Mouse (Mus musculus) mesoderm, embryonic 11.5 days (tissue): ENCODE data around the gene Myo1a.
"Not testable (repeated sequence)": the region's sequence is repeated elsewhere in the genome, so short reads cannot be mapped to it uniquely, and the experiment has no call there.

Experiments
- DNase-seq: peaks from one replicate; pipeline ENCODE4 v3.0.0-alpha.2; 2012; ENCODE audit warnings: low read depth, low spot score

Gene Myo1a

DNA sequence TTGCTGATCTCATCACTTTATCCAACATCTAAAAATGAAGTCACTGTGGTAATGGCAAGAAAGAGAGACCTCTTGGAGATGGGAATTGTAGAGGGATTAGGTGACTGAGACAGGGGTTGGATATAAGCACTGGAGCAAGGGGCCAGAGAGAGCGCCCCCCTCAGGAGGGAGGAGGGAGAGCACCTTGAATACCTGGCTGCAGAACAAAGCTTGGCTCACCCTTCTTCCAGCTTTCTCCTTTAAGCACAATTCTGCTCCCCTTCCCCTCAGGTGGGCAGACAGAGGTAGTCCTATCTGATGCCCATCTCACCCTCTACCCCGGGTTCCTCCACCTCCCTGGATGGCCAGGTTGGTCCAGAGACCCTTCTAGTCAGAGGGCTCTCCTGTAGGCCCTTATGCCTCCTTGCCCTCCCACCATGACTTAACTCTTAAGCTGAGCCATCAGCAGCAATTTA lies at the start of gene Myo1a:
Gene Myo1a (plus strand): TSS at position 405 of the 455 bp plus-strand sequence.
- DNase-seq: no peak

DNA sequence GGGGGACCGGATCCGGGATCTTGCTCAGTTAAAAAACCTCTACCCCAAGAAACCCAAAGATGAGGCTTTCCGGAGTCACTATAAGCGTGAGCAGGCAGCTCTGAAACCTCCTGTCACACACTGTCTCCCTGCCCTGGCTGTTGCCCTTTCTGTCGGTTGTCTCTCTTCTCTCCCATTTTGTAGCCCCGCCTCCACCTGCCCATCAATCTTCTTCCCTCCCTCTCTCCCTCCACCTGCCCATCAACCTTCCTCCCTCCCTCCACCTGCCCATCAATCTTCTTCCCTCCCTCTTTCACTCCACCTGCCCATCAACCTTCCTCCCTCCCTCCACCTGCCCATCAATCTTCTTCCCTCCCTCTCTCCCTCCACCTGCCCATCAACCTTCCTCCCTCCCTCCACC lies 47.4 kb upstream of the Myo1a start:
- not testable (repeated sequence) for DNase-seq

GRCm38 (mm10) chr10:127658076-127658475 lies 46.9 kb upstream of the Myo1a start:
- DNase-seq: no peak

- DNase-seq: no peak
Observed at GRCm38 (mm10) chr10:127659551-127659950, 45.4 kb upstream of the Myo1a start.

DNA sequence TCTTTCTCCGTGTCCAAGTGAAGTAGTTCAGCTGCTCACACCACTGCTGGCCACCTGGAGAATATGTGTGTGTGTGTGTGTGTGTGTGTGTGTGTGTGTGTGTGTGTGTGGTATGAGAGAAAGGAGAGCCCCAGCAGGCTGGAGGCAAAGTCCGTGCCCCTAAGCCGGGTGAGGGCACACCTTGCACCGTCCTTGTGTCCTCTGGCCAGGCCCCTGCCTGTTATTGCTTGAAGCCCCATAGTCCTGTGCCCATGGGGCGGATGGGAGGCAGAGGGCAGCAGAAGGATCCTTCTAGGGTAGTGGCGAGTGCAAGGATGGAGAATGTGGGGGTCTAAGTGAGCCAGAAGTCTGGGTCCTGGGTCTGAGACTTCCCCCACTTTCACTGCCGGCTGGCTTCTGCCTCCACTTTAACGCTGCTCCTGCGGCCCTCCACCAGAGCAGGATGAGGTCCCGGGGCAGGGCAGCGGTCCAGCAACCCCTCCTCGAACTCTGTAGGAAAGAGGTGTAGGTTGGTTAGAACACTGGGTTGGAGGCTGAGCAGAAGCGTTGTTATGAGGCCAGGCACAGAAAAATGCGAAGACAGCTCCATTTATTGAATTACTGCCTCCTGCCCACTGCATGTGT lies 43.6 kb upstream of the Myo1a start:
- DNase-seq: no peak

GRCm38 (mm10) chr10:127661915-127662663 lies 42.9 kb upstream of the Myo1a start:
- no peak for DNase-seq

DNA sequence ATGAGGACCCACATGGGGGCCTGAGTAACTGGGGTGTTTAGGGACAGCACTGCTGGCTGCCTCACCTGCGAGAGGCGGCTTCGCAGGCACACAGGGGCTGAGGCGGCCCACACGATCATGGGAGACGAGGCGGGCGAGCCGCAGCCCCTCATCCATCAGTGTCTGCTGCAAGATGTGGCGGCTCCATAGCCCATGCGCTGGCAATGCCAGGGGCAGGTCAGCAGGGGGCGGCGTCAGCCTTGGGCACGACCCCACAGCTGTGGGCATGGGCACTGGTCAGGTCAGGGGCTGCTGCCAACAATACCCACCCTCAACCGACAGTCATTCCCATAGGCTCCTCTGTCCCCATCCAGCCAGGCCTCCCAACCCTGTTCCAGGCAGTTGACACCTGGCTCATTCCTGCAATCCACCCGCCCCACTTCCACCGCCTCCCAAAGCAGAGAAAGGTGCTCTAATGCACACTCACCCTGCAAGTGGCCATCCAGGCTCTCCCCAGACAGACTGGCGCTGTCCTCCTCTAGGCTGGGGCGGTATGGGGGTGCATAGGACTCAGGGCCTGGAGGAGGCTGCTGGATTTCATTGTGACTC lies 42.2 kb upstream of the Myo1a start:
- DNase-seq: no peak

GRCm38 (mm10) chr10:127663590-127663989 lies 41.4 kb upstream of the Myo1a start:
- DNase-seq: no peak

DNA sequence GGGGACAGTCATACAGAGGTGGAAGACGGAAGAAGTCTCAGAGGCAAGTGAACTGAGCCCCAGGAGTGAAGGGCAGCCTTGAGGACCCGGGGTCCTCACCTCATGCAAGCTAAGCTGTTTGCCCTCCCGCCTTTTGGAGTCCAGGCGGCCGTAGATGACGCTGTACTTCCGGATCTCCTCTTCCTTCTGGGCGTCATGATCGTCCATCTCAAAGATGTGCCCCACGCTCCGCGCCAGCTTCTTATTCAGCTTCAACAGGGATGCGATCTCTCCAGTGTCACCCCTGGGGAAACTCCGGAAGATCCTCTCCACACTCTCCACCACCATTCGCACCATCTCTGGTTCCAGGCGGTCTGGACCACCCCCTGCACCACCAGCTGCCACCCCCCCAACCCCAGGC lies 40.8 kb upstream of the Myo1a start:
- DNase-seq: no peak

DNA sequence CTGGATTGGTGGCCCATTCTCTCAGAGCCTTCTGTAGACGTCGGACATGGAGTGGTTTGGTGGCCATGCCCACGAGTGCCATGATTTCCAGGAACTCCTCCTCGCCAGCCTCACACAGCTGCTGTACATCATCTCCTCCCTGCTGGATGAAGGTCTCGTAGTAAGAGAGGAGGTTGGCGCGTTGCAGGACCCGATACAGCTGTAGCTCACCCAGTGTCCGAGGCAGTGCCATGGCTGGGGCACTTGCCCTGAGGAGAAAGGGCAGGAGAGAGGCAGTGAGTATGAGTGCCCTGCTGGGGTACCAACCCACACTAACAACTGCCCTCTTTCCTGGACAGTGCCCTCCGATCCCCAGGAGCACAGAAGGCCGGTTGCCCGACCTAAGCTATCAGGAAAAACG lies 40.1 kb upstream of the Myo1a start:
- no peak for DNase-seq

GRCm38 (mm10) chr10:127665366-127666181 lies 39.4 kb upstream of the Myo1a start:
- no peak for DNase-seq

DNA sequence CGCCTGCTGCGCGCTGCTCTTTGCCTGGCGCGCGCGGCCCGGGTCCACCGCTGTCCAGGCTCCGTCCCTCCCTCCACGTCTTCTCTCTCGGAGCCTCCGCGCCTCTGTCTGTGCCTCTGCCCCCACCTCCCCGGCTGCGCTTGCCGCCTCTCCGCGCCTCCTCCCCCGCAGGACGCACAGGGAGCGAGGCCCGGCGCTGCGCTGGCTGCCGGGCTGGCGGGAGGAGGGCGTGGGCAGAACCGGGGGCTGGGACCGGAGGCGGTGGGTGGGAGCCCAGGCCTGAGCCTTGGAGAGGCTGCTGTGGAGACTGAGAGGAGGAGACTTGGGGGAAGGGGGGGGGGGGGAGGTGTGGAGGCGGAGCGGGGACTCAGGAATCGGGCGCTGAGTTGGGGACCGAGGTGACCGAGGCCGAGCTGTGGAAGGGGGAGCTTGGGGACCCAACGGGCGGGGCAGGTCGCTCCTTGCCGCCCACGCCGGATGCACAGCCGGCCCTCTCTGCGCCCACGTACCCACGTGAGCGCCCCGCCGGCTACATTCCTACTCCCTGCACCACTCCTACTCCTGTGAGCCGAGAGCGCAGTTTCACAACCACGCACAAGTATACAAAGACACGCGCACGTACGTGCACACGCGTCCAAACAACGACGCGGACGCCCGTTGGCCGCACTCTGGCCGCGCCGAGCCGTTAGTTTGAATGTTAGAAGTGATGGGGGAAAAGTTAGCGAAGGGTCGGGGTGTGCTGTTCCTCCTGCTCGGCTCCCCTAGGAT lies 38.3 kb upstream of the Myo1a start, which contains the start of gene Nemp1:
Gene Nemp1 (plus strand): TSS at position 401 of the 768 bp plus-strand sequence.
- DNase-seq: peak; percentile 81

DNA sequence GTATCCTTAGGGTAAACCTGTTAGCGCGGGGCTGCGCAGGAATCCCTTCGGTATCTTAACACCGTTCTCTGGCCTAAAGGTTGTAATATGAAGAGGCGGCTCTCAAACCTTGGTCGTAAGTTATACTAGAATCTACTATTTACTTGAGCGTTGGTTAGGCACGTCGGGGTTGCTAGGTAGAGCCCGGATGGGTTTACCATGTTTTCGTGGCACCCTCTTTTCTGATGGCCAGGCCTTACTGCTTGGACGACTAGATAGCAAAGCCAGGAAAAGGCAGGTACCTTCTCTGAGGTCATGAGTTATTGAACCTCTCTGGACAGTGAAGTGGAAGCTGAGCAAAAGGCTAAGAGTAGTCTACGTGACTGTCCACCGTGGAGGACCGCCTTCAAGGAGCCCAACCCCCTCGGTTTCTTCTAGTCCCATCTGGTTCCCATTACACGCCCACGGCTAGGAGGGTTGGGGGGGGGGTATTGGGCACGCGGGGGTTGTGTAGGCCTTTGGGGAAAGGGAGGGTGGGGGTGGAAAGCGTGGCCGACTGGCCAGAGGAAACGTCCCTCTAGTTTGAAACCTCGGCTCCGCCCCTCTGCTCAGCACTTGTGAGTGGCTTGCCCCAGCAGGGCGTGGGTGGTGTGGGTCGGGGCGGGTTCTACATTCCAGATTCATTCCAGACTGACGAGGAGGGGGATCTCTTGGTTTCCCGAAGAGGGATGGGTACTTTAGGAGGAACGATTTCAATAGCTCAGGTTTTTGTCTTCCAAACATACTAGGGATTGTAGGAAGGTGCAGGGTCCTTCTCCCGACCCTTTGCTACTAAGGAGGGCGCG lies 37.5 kb upstream of the Myo1a start:
- DNase-seq: peak; percentile 92

DNA sequence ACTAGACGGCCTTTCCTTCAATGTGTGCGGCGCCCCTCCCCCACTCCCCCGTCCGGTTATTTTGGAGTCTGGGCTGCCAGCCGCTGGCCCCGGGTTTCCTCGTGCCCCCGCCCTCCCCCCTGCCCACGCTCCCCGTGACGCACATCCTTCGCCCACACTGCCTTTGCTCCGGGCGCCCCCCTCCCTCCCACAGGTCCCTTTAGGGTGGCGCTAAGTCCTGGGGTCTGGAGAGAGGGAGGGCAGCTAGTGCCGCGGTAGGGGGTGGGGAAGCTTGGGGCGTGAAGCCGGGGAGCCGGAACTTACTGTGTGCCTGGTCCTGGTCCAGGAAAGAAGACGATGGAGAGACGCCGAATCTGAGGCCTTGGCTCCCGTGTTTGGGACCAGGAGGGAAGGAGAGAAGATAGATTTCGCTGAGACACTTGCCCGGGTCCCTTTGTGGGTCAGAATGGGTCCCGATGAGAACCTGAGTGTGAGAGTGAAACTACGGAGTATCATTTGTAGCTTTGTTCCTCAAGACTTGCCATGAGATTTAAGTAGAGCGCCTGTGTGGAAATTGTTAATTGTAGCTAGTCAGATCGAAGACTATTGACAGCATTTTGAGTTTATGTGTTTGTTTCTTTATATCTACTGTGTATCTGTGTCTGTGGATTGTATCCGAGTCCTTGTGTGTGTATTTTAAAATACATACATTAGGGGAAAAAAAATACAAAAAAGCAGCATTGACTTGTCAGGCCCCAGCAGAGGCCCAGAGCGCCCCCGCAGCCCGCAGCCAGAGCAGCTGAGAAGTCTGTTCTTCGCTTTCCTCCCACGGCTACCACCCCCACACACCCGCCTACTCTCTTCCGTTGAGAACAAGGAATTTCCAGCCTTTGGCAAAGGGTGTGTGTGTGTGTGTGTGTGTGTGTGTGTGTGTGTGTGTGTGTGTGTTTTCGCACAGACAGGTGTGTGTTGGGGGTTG lies 36.6 kb upstream of the Myo1a start, which contains the start of gene Nab2:
Gene Nab2 (minus strand): TSS at position 476 of the 958 bp plus-strand sequence.
- DNase-seq: peak; percentile 60

- DNase-seq: no peak
Observed at GRCm38 (mm10) chr10:127669170-127669569, 35.8 kb upstream of the Myo1a start.

DNA sequence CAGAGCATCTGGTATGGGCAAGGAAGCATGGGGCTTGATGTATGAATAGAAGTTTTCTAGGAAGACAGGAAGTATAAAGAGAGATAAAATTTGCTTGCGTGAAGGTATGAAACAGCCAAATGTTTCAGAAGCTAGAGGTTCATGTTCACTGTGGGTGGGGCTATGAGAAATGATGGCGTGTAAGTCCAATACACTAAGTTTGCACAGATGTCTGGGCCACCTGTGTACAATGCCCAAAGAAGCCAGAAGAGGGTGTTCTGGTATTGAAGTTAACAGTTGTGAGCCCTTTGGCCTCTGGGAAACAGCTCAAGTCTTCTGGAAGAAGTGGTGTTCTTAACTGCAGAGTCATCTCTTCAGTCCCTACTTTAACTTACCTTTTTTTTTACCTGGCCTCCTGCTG lies 34.8 kb upstream of the Myo1a start:
- DNase-seq: no peak

DNA sequence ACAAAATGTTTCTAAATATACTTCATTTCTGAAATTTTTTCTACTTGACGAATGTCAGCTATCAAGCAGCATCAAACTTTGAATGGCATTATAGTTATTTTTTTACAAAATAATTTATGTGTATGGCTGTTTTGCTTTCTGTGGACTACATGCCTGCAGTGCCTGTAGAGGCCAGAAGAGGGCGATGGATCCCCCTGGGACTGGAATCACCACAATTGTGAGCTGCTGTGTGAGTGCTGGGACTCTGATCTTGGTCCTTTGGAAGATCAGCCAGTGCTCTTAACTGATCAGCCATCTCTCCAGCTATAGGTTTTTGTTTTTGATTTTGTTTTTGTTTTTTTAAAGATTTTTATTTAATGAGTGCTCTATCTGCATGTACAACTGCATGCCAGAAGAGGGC lies 33.7 kb upstream of the Myo1a start:
- DNase-seq: no peak

DNA sequence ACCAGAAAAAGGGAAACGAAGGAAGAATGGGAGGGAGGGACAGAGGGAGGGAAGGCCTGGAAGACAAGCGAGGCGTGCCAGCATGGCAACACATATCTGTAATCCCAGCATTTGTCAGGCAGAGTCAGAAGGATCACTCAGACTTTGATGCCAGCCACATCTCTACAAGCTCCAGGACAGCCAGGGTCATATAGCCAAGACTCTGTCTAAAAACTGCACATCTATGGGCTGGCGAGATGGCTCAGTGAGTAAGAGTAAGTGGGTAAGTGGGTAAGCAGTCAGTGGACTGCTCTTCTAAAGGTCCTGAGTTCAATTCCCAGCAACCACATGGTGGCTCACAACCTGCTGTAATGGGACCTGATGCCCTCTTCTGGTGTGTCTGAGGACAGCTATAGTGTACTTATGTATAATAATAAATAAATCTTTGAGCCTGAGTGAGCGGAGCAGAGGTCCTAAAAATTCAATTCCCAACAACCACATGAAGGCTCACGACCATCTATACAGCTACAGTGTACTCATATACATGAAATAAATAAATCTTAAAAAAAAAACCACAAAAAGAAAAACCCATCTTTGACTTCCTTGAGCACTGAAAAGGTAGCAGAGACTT lies 30.8 kb upstream of the Myo1a start:
- no peak for DNase-seq
